Mouse (Mus musculus): ENCODE data around the gene Dgkg.

DNA sequence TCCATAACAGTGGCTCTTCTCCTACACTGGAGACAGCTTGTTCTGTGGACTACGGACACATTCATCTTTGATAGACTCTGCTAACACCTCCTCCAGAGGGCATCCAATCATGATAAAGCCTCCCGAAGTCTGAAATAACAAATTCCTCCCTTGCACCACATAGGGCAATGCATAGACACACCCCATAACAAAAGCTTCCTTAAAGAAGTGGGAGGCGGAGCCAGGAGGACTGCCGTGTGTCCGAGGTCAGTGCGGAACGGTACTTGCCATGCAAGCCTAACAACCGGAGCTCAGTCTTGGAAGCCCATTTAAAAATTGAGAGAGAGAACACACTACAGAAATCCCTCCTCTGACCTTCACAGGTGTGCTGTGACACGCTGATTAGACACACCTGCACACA, 126.0 kb downstream of the Dgkg start:
- TF ChIP-seq EP300 (IDR thresholded peaks at IDR 0.05) (no peak), CTCF (IDR thresholded peaks at IDR 0.05) (no peak)
